8 mouse cellular contexts compared by ENCODE assay signal in the genomic region with DNA sequence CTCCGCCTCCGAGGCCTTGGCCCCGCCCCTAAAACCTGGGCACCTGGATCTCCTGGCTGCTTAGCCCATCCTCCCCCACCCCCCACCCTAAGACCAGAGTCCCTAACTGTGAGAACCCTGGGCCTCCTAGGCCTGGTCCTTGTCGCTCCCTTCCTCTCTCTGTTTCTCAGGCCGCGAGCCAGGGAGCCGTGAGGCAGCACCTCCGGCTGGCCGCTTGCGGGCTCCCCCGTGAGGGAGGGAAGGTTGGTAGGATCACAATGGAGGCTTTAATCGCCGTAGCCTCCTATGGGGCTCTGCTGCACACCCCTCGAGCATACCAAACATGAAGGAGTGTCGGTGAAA. TPM values are rescaled to one million over a fixed set of nuclear protein-coding genes. Genes with fewer than 3 reads are reported as not detected.
DNase-seq lines count a peak whose midpoint lies in the region; ATAC-seq and TF ChIP-seq lines count a peak whose summit lies in the region.

No protein-coding gene starts in this region.

- no peak for TF ChIP-seq CTCF in E14TG2a.4 (conservative IDR thresholded peaks at IDR 0.05; ENCODE audit: low read length)
- TF ChIP-seq CTCF in liver, postnatal 0 days (IDR thresholded peaks at IDR 0.05; ENCODE audit: low read depth), result peak; percentile 49

- H3K9ac ChIP-seq in forebrain, embryonic 15.5 days (replicated peaks), result peak overlapping the region; percentile 67
- peak overlapping the region; percentile 81 for H3K9ac ChIP-seq in liver, postnatal 0 days (replicated peaks)

- 0% methylated on average over 14 of the region's 15 CpGs for WGBS in heart, embryonic 10.5 days
- 1% methylated on average over 15 of the region's 15 CpGs for WGBS in forebrain, embryonic 15.5 days
- WGBS in liver, postnatal 0 days (ENCODE audit: insufficient replicate concordance), result under 1% methylated on average over 14 of the region's 15 CpGs

- no peak for ATAC-seq in forebrain, embryonic 15.5 days (replicated peaks)
- no peak for ATAC-seq in liver, postnatal 0 days

- DNase-seq in heart, embryonic 10.5 days (ENCODE audit: low spot score), result no peak
- DNase-seq in heart, postnatal 36 days, result no peak
- DNase-seq in liver, postnatal 0 days, result no peak
- no peak for DNase-seq in right cerebral cortex, postnatal 36 days (ENCODE audit: low spot score in 2 of 2)
- no peak for DNase-seq in thymus, postnatal 0 days (ENCODE audit: low spot score)
- DNase-seq in layer of hippocampus, adult 11-12 months (ENCODE audit: low spot score), result no peak

- intact Hi-C loops in heart, postnatal 36 days (cut with DNase I), result loop anchor here (5.0 kb wide), 4 partner anchors 70 to 375 kb away; no protein-coding TSS in a partner anchor

- peaks cover 18% of the 10 kb centered on the region for H3K36me3 ChIP-seq in heart, embryonic 10.5 days
- peaks cover 19% of the 10 kb centered on the region for H3K36me3 ChIP-seq in E14TG2a.4 (ENCODE audit: insufficient read depth, low read length)
- H3K36me3 ChIP-seq in forebrain, embryonic 15.5 days, result peaks cover 2% of the 10 kb centered on the region; the same call in 1 of the 2 replicates
- H3K36me3 ChIP-seq in liver, postnatal 0 days (replicated peaks; ENCODE audit: insufficient read depth, low read length), result peaks cover 5% of the 10 kb centered on the region

- no peaks in the 10 kb centered on the region for H3K27me3 ChIP-seq in heart, embryonic 10.5 days (ENCODE audit: insufficient read depth, poor library complexity, severe bottlenecking)
- no peaks in the 10 kb centered on the region for H3K27me3 ChIP-seq in E14TG2a.4 (ENCODE audit: insufficient read depth, low read length)
- no peaks in the 10 kb centered on the region for H3K27me3 ChIP-seq in forebrain, embryonic 15.5 days
- no peaks in the 10 kb centered on the region for H3K27me3 ChIP-seq in liver, postnatal 0 days (ENCODE audit: insufficient read depth, low read length)

- H3K4me2 ChIP-seq in forebrain, embryonic 15.5 days (replicated peaks), result peak overlapping the region; percentile 70
- H3K4me2 ChIP-seq in liver, postnatal 0 days (ENCODE audit: low read depth, low read length), result peak overlapping the region; percentile 92

- H3K9me3 ChIP-seq in heart, embryonic 10.5 days, result no peaks in the 10 kb centered on the region
- no peaks in the 10 kb centered on the region for H3K9me3 ChIP-seq in E14TG2a.4 (ENCODE audit: low read length)
- no peaks in the 10 kb centered on the region for H3K9me3 ChIP-seq in forebrain, embryonic 15.5 days
- H3K9me3 ChIP-seq in liver, postnatal 0 days (ENCODE audit: low read length), result no peaks in the 10 kb centered on the region

- H3K27ac ChIP-seq in heart, embryonic 10.5 days, result peak overlapping the region; percentile 92
- H3K27ac ChIP-seq in forebrain, embryonic 15.5 days (replicated peaks), result peak overlapping the region; percentile 94
- peak overlapping the region; percentile 95 for H3K27ac ChIP-seq in liver, postnatal 0 days (ENCODE audit: low read depth)

- H3K4me3 ChIP-seq in heart, embryonic 10.5 days, result peak overlapping the region; percentile 67
- H3K4me3 ChIP-seq in E14TG2a.4 (replicated peaks; ENCODE audit: low read length), result peak overlapping the region; percentile 93
- peak overlapping the region; percentile 78 for H3K4me3 ChIP-seq in forebrain, embryonic 15.5 days
- H3K4me3 ChIP-seq in liver, postnatal 0 days (ENCODE audit: low read depth, low read length), result peak overlapping the region; percentile 82

- H3K4me1 ChIP-seq in heart, embryonic 10.5 days, result peaks cover 67% of the 10 kb centered on the region
- H3K4me1 ChIP-seq in E14TG2a.4 (replicated peaks; ENCODE audit: low read depth, low read length), result peaks cover 74% of the 10 kb centered on the region
- peaks cover 56% of the 10 kb centered on the region for H3K4me1 ChIP-seq in forebrain, embryonic 15.5 days
- H3K4me1 ChIP-seq in liver, postnatal 0 days (ENCODE audit: insufficient read depth), result peaks cover 46% of the 10 kb centered on the region

- TF ChIP-seq EP300 in liver, postnatal 0 days (IDR thresholded peaks at IDR 0.05; ENCODE audit: low read depth), result 0 out of 2 replicates have a peak, but pooled peaks have one; percentile 41

RNA-seq across cellular contexts. Expression of gene Mtmr4, which starts 0.4 kb away (rescaled TPM):
- polyA plus RNA-seq in heart, embryonic 10.5 days (2016; fragmentation: Nextera tagmentation; extraction: Ambion mirVana), result 29.7 and 38.1 TPM in 2 replicates
- total RNA-seq in heart, postnatal 36 days (2021), result 10 to 100 TPM; 18.8 to 27.1 TPM
- polyA plus RNA-seq in forebrain, embryonic 15.5 days (2015; fragmentation: Nextera tagmentation; extraction: Ambion mirVana), result 62.4 and 62.7 TPM in 2 replicates
- 4.8 and 5.6 TPM in 2 replicates for polyA plus RNA-seq in liver, postnatal 0 days (2015; fragmentation: Nextera tagmentation; extraction: Ambion mirVana)
- polyA plus RNA-seq in thymus, postnatal 0 days (2015; fragmentation: Nextera tagmentation; extraction: Ambion mirVana), result 19.6 and 21.1 TPM in 2 replicates

RNA-seq across cellular contexts. Expression of gene Sept4, which starts 23.6 kb away (rescaled TPM):
- 11.2 and 14.3 TPM in 2 replicates for polyA plus RNA-seq in heart, embryonic 10.5 days (2016; fragmentation: Nextera tagmentation; extraction: Ambion mirVana)
- 10 to 100 TPM; 41.8 to 45.8 TPM for total RNA-seq in heart, postnatal 36 days (2021)
- polyA plus RNA-seq in forebrain, embryonic 15.5 days (2015; fragmentation: Nextera tagmentation; extraction: Ambion mirVana), result 18.0 and 22.2 TPM in 2 replicates
- polyA plus RNA-seq in liver, postnatal 0 days (2015; fragmentation: Nextera tagmentation; extraction: Ambion mirVana), result 21.7 and 22.0 TPM in 2 replicates
- polyA plus RNA-seq in thymus, postnatal 0 days (2015; fragmentation: Nextera tagmentation; extraction: Ambion mirVana), result 23.9 and 25.0 TPM in 2 replicates

RNA-seq across cellular contexts. Expression of gene Hsf5, which starts 24.6 kb away (rescaled TPM):
- polyA plus RNA-seq in heart, embryonic 10.5 days (2016; fragmentation: Nextera tagmentation; extraction: Ambion mirVana), result 0.15 and 0.21 TPM in 2 replicates
- not detected for total RNA-seq in heart, postnatal 36 days (2021)
- 0.48 and 0.55 TPM in 2 replicates for polyA plus RNA-seq in forebrain, embryonic 15.5 days (2015; fragmentation: Nextera tagmentation; extraction: Ambion mirVana)
- polyA plus RNA-seq in liver, postnatal 0 days (2015; fragmentation: Nextera tagmentation; extraction: Ambion mirVana), result 0.04 TPM in 1 of 2 replicates, not detected in the other
- polyA plus RNA-seq in thymus, postnatal 0 days (2015; fragmentation: Nextera tagmentation; extraction: Ambion mirVana), result 0.10 and 0.12 TPM in 2 replicates

RNA-seq across cellular contexts. Expression of gene Gm11492, which starts 25.9 kb away (rescaled TPM):
- polyA plus RNA-seq in heart, embryonic 10.5 days (2016; fragmentation: Nextera tagmentation; extraction: Ambion mirVana), result not detected in 2 replicates
- total RNA-seq in heart, postnatal 36 days (2021), result not detected
- polyA plus RNA-seq in forebrain, embryonic 15.5 days (2015; fragmentation: Nextera tagmentation; extraction: Ambion mirVana), result not detected in 2 replicates
- polyA plus RNA-seq in liver, postnatal 0 days (2015; fragmentation: Nextera tagmentation; extraction: Ambion mirVana), result not detected in 2 replicates
- not detected in 2 replicates for polyA plus RNA-seq in thymus, postnatal 0 days (2015; fragmentation: Nextera tagmentation; extraction: Ambion mirVana)
